Mouse (Mus musculus): ENCODE measurements around the gene Nid2. TPM values are rescaled to one million over a fixed set of nuclear protein-coding genes. Genes with fewer than 3 reads are reported as not detected.

Nid2 gene
- total and polyA plus RNA-seq, 3 experiments, result 12.1 to 21.6 (median 21.2) TPM

GRCm38 (mm10) chr14:19776890-19777289, 25.8 kb downstream of the Nid2 start:
- no peaks in the 10 kb centered on the region for H3K4me1 ChIP-seq (ENCODE audit: control insufficient read depth, insufficient read depth, low read length)
- no peak overlapping the region for H3K27ac ChIP-seq
- intact Hi-C loops (cut with DNase I), result loop anchor here (1.0 to 2.0 kb wide), 2 partner anchors 42 to 71 kb away; no protein-coding TSS in a partner anchor
- DNase-seq, result peak; percentile 46 to 75
- H3K27me3 ChIP-seq (ENCODE audit: control insufficient read depth, insufficient read depth, low read length), result no peaks in the 10 kb centered on the region
- H3K4me3 ChIP-seq, result no peak overlapping the region
- WGBS, result 52% methylated on average over 6 of the region's 6 CpGs
- no peak overlapping the region for H3K9ac ChIP-seq (ENCODE audit: low read depth, low read length)
- TF ChIP-seq CTCF (IDR thresholded peaks at IDR 0.05) (peak; percentile 86), POLR2A (IDR thresholded peaks at IDR 0.05; ENCODE audit: insufficient read depth, low read depth, low read length) (no peak), EP300 (IDR thresholded peaks at IDR 0.05; ENCODE audit: insufficient read depth, low read depth, low read length) (peak; percentile 70; the same call in 1 of the 2 replicates)
- H3K36me3 ChIP-seq (ENCODE audit: control insufficient read depth, insufficient read depth, low read length), result peaks cover 1% of the 10 kb centered on the region
- H3K79me2 ChIP-seq (replicated peaks; ENCODE audit: control insufficient read depth, insufficient read depth, low read length), result no peaks in the 10 kb centered on the region

- WGBS, result 87% methylated on average over 6 of the region's 6 CpGs
- no peaks in the 10 kb centered on the region for H3K36me3 ChIP-seq (ENCODE audit: control insufficient read depth, insufficient read depth, low read length)
Observed at GRCm38 (mm10) chr14:19777365-19777764, 26.3 kb downstream of the Nid2 start.

GRCm38 (mm10) chr14:19777945-19778344, 26.9 kb downstream of the Nid2 start:
- H3K36me3 ChIP-seq (ENCODE audit: control insufficient read depth, insufficient read depth, low read length), result no peaks in the 10 kb centered on the region
- intact Hi-C loops (cut with DNase I), result loop anchor here (1.0 to 2.0 kb wide), 2 partner anchors 41 to 72 kb away; no protein-coding TSS in a partner anchor
- no peak overlapping the region for H3K27ac ChIP-seq
- no peak for DNase-seq
- no peaks in the 10 kb centered on the region for H3K4me1 ChIP-seq (ENCODE audit: control insufficient read depth, insufficient read depth, low read length)
- H3K79me2 ChIP-seq (replicated peaks; ENCODE audit: control insufficient read depth, insufficient read depth, low read length), result no peaks in the 10 kb centered on the region
- H3K27me3 ChIP-seq (ENCODE audit: control insufficient read depth, insufficient read depth, low read length), result no peaks in the 10 kb centered on the region
- H3K4me3 ChIP-seq, result no peak overlapping the region
- TF ChIP-seq POLR2A (IDR thresholded peaks at IDR 0.05; ENCODE audit: insufficient read depth, low read depth, low read length), result no peak
- no peak for TF ChIP-seq EP300 (IDR thresholded peaks at IDR 0.05; ENCODE audit: insufficient read depth, low read depth, low read length)
- no peak for TF ChIP-seq CTCF (IDR thresholded peaks at IDR 0.05)
- no peak overlapping the region for H3K9ac ChIP-seq (ENCODE audit: low read depth, low read length)
- WGBS, result 84% methylated on average over 13 of the region's 13 CpGs

More at GRCm38 (mm10) chr14:19777365-19777764, 26.3 kb downstream of the Nid2 start:
- no peak overlapping the region for H3K27ac ChIP-seq
- no peaks in the 10 kb centered on the region for H3K27me3 ChIP-seq (ENCODE audit: control insufficient read depth, insufficient read depth, low read length)
- no peaks in the 10 kb centered on the region for H3K79me2 ChIP-seq (replicated peaks; ENCODE audit: control insufficient read depth, insufficient read depth, low read length)
- intact Hi-C loops (cut with DNase I), result loop anchor here (1.0 to 2.0 kb wide), 2 partner anchors 41 to 71 kb away; no protein-coding TSS in a partner anchor
- no peak overlapping the region for H3K4me3 ChIP-seq
- H3K9ac ChIP-seq (ENCODE audit: low read depth, low read length), result no peak overlapping the region
- no peak for TF ChIP-seq CTCF (IDR thresholded peaks at IDR 0.05)
- TF ChIP-seq POLR2A (IDR thresholded peaks at IDR 0.05; ENCODE audit: insufficient read depth, low read depth, low read length), result no peak
- no peak for TF ChIP-seq EP300 (IDR thresholded peaks at IDR 0.05; ENCODE audit: insufficient read depth, low read depth, low read length)
- no peaks in the 10 kb centered on the region for H3K4me1 ChIP-seq (ENCODE audit: control insufficient read depth, insufficient read depth, low read length)
- DNase-seq, result no peak

GRCm38 (mm10) chr14:19785797-19786588, 34.9 kb downstream of the Nid2 start:
- intact Hi-C loops (cut with DNase I), result no loop called here
- 87% methylated on average over 9 of the region's 9 CpGs for WGBS
- H3K36me3 ChIP-seq (ENCODE audit: control insufficient read depth, insufficient read depth, low read length), result no peaks in the 10 kb centered on the region
- H3K4me1 ChIP-seq (ENCODE audit: control insufficient read depth, insufficient read depth, low read length), result no peaks in the 10 kb centered on the region
- no peaks in the 10 kb centered on the region for H3K79me2 ChIP-seq (replicated peaks; ENCODE audit: control insufficient read depth, insufficient read depth, low read length)
- H3K27ac ChIP-seq, result no peak overlapping the region
- no peak overlapping the region for H3K9ac ChIP-seq (ENCODE audit: low read depth, low read length)
- no peak for DNase-seq
- H3K27me3 ChIP-seq (ENCODE audit: control insufficient read depth, insufficient read depth, low read length), result no peaks in the 10 kb centered on the region
- TF ChIP-seq CTCF (IDR thresholded peaks at IDR 0.05) (no peak), EP300 (IDR thresholded peaks at IDR 0.05; ENCODE audit: insufficient read depth, low read depth, low read length) (no peak), POLR2A (IDR thresholded peaks at IDR 0.05; ENCODE audit: insufficient read depth, low read depth, low read length) (no peak)
- no peak overlapping the region for H3K4me3 ChIP-seq

DNA sequence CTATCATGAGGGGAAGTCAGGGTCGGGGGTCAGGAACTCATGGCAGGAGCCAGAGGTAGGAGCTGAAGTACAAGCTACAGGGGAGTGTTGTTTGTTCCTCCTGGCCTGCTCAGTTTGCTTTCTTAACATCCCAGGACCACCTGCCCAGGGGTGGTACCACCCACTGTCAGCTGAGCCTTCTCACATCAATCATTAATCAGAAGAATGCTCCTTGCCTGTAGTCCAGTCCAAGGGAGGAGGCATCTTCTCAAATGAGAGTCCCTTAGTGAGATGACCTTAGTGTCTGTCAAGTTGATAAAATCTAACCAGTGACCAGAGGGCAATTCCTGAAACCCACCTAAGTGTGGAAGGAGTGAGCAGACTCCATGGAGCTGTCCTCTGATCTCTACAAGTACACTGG, 37.4 kb downstream of the Nid2 start:
- no peak overlapping the region for H3K27ac ChIP-seq
- intact Hi-C loops (cut with DNase I), result no loop called here
- H3K27me3 ChIP-seq (ENCODE audit: control insufficient read depth, insufficient read depth, low read length), result no peaks in the 10 kb centered on the region
- no peaks in the 10 kb centered on the region for H3K79me2 ChIP-seq (replicated peaks; ENCODE audit: control insufficient read depth, insufficient read depth, low read length)
- H3K4me3 ChIP-seq, result no peak overlapping the region
- no peaks in the 10 kb centered on the region for H3K4me1 ChIP-seq (ENCODE audit: control insufficient read depth, insufficient read depth, low read length)
- H3K36me3 ChIP-seq (ENCODE audit: control insufficient read depth, insufficient read depth, low read length), result no peaks in the 10 kb centered on the region
- H3K9ac ChIP-seq (ENCODE audit: low read depth, low read length), result no peak overlapping the region
- WGBS, result 50% methylated on average over 1 of the region's 1 CpGs
- DNase-seq, result no peak
- no peak for TF ChIP-seq CTCF (IDR thresholded peaks at IDR 0.05)
- no peak for TF ChIP-seq EP300 (IDR thresholded peaks at IDR 0.05; ENCODE audit: insufficient read depth, low read depth, low read length)
- TF ChIP-seq POLR2A (IDR thresholded peaks at IDR 0.05; ENCODE audit: insufficient read depth, low read depth, low read length), result no peak

- peak overlapping the region; percentile 45 for H3K27ac ChIP-seq
- no peak overlapping the region for H3K9ac ChIP-seq (ENCODE audit: low read depth, low read length)
- H3K4me3 ChIP-seq, result no peak overlapping the region
- no peak for DNase-seq
- H3K4me1 ChIP-seq (ENCODE audit: control insufficient read depth, insufficient read depth, low read length), result peaks cover 4% of the 10 kb centered on the region
- TF ChIP-seq EP300 (IDR thresholded peaks at IDR 0.05; ENCODE audit: insufficient read depth, low read depth, low read length) (no peak), CTCF (IDR thresholded peaks at IDR 0.05) (no peak), POLR2A (IDR thresholded peaks at IDR 0.05; ENCODE audit: insufficient read depth, low read depth, low read length) (no peak)
- no peaks in the 10 kb centered on the region for H3K27me3 ChIP-seq (ENCODE audit: control insufficient read depth, insufficient read depth, low read length)
- 37% methylated on average over 4 of the region's 4 CpGs for WGBS
- H3K79me2 ChIP-seq (replicated peaks; ENCODE audit: control insufficient read depth, insufficient read depth, low read length), result no peaks in the 10 kb centered on the region
- intact Hi-C loops (cut with DNase I), result no loop called here
- no peaks in the 10 kb centered on the region for H3K36me3 ChIP-seq (ENCODE audit: control insufficient read depth, insufficient read depth, low read length)
Observed at GRCm38 (mm10) chr14:19794881-19795280, 43.8 kb downstream of the Nid2 start.

Data from heart, adult 2 months (tissue).